10 mouse cellular contexts compared by ENCODE assay signal in the genomic region with DNA sequence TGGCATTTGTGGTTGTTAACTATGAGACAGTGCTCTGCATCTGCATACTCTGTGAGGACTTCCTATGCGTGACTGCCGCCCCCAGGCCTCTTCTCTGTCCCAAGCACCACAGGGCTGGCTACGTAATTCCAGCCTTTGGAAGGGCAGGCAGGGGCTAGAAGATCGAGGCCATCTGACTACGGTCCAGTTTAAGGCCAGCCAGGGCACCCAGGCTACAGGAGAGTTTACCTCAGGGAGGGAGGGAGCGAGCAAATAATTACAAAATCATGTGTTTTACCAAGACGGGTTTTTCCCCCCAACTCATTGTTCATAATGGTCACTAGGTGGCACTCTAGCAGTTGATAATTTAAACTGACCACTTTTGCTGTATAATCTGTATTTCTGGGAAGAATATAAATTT. TPM values are rescaled to one million over a fixed set of nuclear protein-coding genes. Genes with fewer than 3 reads are reported as not detected.
DNase-seq lines count a peak whose midpoint lies in the region; ATAC-seq and TF ChIP-seq lines count a peak whose summit lies in the region.
"Had no signal": no experiment of that assay in that cellular context is flagged by ENCODE, and none has a peak within 500 bp of the region (broad histone marks: within the 10 kb centered on the region; RNA-seq: fewer than 3 reads in every experiment).

No protein-coding gene starts in this region.

- TF ChIP-seq POLR2A in limb, embryonic 14.5 days (IDR thresholded peaks at IDR 0.05; ENCODE audit: borderline replicate concordance, extremely low read depth, insufficient read depth, insufficient read length) = no peak

- no peak overlapping the region for H3K9ac ChIP-seq in limb, embryonic 14.5 days (ENCODE audit: low read depth, low read length, severe bottlenecking)

- H3K27me3 ChIP-seq in limb, embryonic 14.5 days (ENCODE audit: control insufficient read depth, insufficient read depth, low read length) = no peaks in the 10 kb centered on the region

- 51% methylated on average over 7 of the region's 7 CpGs for WGBS in limb, embryonic 14.5 days

- intact Hi-C loops in gastrocnemius, adult 2 months (cut with DNase I) = loop anchor here (2.0 to 10.0 kb wide), 3 partner anchors 129 to 252 kb away; no protein-coding TSS in a partner anchor

- H3K27ac ChIP-seq in gastrocnemius, adult 2 months = no peak overlapping the region
- H3K27ac ChIP-seq in limb, embryonic 14.5 days (replicated peaks; ENCODE audit: low read depth, low read length) = no peak overlapping the region

- H3K4me1 ChIP-seq in limb, embryonic 14.5 days (ENCODE audit: control insufficient read depth, insufficient read depth, low read length) = no peaks in the 10 kb centered on the region

- DNase-seq in gastrocnemius, adult 2 months = no peak
- no peak for DNase-seq in gastrocnemius, postnatal 4 days (ENCODE audit: low spot score in 2 of 2)
- DNase-seq in A20 (ENCODE audit: low read depth, low spot score) = peak; percentile 48
- DNase-seq in cerebellum, postnatal 10 days = peak; percentile 20 to 45
- peak; percentile 60 for DNase-seq in limb, embryonic 14.5 days (ENCODE audit: low spot score)
- DNase-seq in spleen, postnatal 36 days (ENCODE audit: low spot score in 2 of 2) = no peak
- DNase-seq in adrenal gland, postnatal 25 days = no peak
- DNase-seq: gastrocnemius, postnatal 25 days had no signal

- no peak overlapping the region for H3K4me2 ChIP-seq in limb, embryonic 14.5 days (replicated peaks; ENCODE audit: low read depth, low read length, severe bottlenecking)

- H3K9me3 ChIP-seq in limb, embryonic 14.5 days (ENCODE audit: control insufficient read depth, low read length) = no peaks in the 10 kb centered on the region

- peaks cover 37% of the 10 kb centered on the region for H3K36me3 ChIP-seq in limb, embryonic 14.5 days (ENCODE audit: control insufficient read depth, insufficient read depth, low read length)

- TF ChIP-seq CTCF in gastrocnemius, adult 2 months (IDR thresholded peaks at IDR 0.05) = peak; percentile 63

- H3K4me3 ChIP-seq in gastrocnemius, adult 2 months = no peak overlapping the region
- no peak overlapping the region for H3K4me3 ChIP-seq in limb, embryonic 14.5 days (replicated peaks; ENCODE audit: low read length)
- H3K4me3 ChIP-seq: myocyte had no signal

- ATAC-seq in limb, embryonic 14.5 days (ENCODE audit: low FRiP score, low read depth) = peak; percentile 32; the same call in 1 of the 2 replicates
- no peak for ATAC-seq in inflammation-experienced regulatory T-cells, adult 6 months

RNA-seq across cellular contexts. Expression of gene Lix1, which starts 9.6 kb away (rescaled TPM):
- total RNA-seq in gastrocnemius, adult 2 months (2021) = 1 to 10 TPM in 1 of 2 experiments, under 1 TPM in 1; 0.82 to 2.0 TPM
- 1 to 10 TPM; 3.2 TPM for total RNA-seq in gastrocnemius, postnatal 4 days (2021)
- 6.0 and 7.0 TPM in 2 replicates for polyA plus RNA-seq in limb, embryonic 14.5 days (2012; rRNA removed)
- polyA plus RNA-seq in limb, embryonic 14.5 days (2014; fragmentation: Nextera tagmentation; extraction: Ambion mirVana) = 7.6 and 8.6 TPM in 2 replicates
- polyA plus RNA-seq in inflammation-experienced regulatory T-cells, adult 6 months (2017; shearing (Covaris generic)) = under 1 TPM in 1 of 3 experiments, not detected in 2; 0.39 TPM
- total RNA-seq in adrenal gland, postnatal 25 days (2021) = 7.3 and 9.0 TPM in 2 replicates

RNA-seq across cellular contexts. Expression of gene Riok2, which starts 18.8 kb away (rescaled TPM):
- 10 to 100 TPM; 12.1 to 14.6 TPM for total RNA-seq in gastrocnemius, adult 2 months (2021)
- total RNA-seq in gastrocnemius, postnatal 4 days (2021) = 10 to 100 TPM; 16.6 to 17.7 TPM
- polyA plus RNA-seq in limb, embryonic 14.5 days (2012; rRNA removed) = 32.9 and 33.7 TPM in 2 replicates
- 24.5 and 27.2 TPM in 2 replicates for polyA plus RNA-seq in limb, embryonic 14.5 days (2014; fragmentation: Nextera tagmentation; extraction: Ambion mirVana)
- 10 to 100 TPM; 29.9 to 34.5 (median 31.8) TPM for polyA plus RNA-seq in inflammation-experienced regulatory T-cells, adult 6 months (2017; shearing (Covaris generic))
- total RNA-seq in adrenal gland, postnatal 25 days (2021) = 37.4 and 43.5 TPM in 2 replicates

Comparison
In these comparisons a context has a peak if more than half of its experiments do, and no peak if none do; other contexts are left out.
1. DNase-seq: peak in A20 (single experiment), cerebellum, postnatal 10 days (2 of 2) and limb, embryonic 14.5 days (single experiment); none in gastrocnemius, adult 2 months (single experiment), gastrocnemius, postnatal 4 days (0 of 2), spleen, postnatal 36 days (0 of 2) and adrenal gland, postnatal 25 days (single experiment).